Comparison of ENCODE assay signal across 13 mouse cellular contexts in the genomic region with DNA sequence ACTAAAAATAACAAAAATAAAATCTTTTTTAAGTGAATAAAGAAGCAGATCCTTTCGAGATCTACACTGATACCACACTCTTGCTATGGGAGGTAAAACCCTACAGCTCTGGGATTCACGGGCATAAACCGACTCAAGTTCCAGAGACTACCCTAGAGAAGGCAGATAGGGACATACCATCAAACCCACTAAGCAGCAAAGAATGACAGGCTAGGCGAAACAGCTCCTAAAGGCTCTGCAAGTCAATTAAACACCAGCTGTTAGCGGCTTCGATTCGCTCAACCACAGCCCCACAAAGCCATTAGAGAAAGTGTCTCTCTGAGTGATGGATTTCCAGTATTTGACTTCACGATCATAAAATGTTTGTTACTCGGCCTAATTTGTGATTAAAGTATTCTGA.
"Had no signal": no experiment of that assay in that cellular context is flagged by ENCODE, and none has a peak within 500 bp of the region (broad histone marks: within the 10 kb centered on the region; RNA-seq: fewer than 3 reads in every experiment).

No protein-coding gene starts in this region.

- H3K4me3 ChIP-seq: left cerebral cortex, adult 2 months; limb, embryonic 10.5 days; liver, embryonic 15.5 days had no signal

- DNase-seq: kidney, adult 2 months; kidney, postnatal 25 days; lung, adult 2 months; lung, postnatal 36 days; midbrain, embryonic 14.5 days; right cerebral cortex, postnatal 14 days; thymus, postnatal 4 days had no signal

- H3K9ac ChIP-seq: liver, embryonic 15.5 days had no signal

- H3K4me2 ChIP-seq: liver, embryonic 11.5 days; liver, embryonic 15.5 days had no signal

- H3K27me3 ChIP-seq: liver, embryonic 15.5 days had no signal

- H3K9me3 ChIP-seq: limb, embryonic 10.5 days; liver, embryonic 15.5 days had no signal

- H3K4me1 ChIP-seq: limb, embryonic 10.5 days; liver, embryonic 15.5 days had no signal

- H3K27ac ChIP-seq: left cerebral cortex, adult 2 months; limb, embryonic 10.5 days; liver, embryonic 15.5 days; stomach, postnatal 0 days had no signal

- ATAC-seq: lung, postnatal 0 days had no signal

- H3K36me3 ChIP-seq: limb, embryonic 10.5 days; liver, embryonic 15.5 days had no signal
